Mouse (Mus musculus): ENCODE measurements around the gene Pmfbp1. TPM values are rescaled to one million over a fixed set of nuclear protein-coding genes. Genes with fewer than 3 reads are reported as not detected.
"Not testable (repeated sequence)": the region's sequence is repeated elsewhere in the genome, so short reads cannot be mapped to it uniquely, and the experiment has no call there.

Gene Pmfbp1
- total RNA-seq (2021): under 1 TPM in 1 of 2 experiments, not detected in 1; 0.18 TPM
- long read RNA-seq, experiment 1, partial matches to known transcripts: 1 of 1 reads
- long read RNA-seq, experiment 1, other reads (novel, unspliced or antisense): 0 of 1 reads
- long read RNA-seq, experiment 2, partial matches to known transcripts: 0 of 1 reads
- long read RNA-seq, experiment 2, other reads (novel, unspliced or antisense): 1 of 1 reads

DNA sequence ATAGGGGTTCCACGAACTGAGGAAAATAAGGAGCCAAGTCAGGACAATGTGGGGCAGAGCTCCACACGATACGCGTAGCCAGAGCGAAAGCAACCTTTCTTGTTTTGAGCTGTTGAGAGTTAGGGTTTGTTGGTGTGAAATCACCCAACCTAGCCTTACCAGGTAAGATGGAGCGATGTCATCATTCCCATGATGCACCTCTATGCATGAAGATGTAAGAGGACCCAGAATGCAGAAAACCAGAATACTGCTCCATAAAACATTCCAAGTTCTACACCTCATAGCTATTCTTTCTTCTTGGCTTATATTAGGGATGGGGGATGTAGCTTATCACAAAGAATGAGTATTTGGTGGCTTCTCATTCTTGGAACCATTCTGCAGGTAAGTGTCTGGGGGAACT, at the start of gene Pmfbp1:
Gene Pmfbp1 (plus strand): TSS at position 301 of the 400 bp plus-strand sequence.
- DNase-seq (ENCODE audit: low spot score in 2 of 2): no peak

DNA sequence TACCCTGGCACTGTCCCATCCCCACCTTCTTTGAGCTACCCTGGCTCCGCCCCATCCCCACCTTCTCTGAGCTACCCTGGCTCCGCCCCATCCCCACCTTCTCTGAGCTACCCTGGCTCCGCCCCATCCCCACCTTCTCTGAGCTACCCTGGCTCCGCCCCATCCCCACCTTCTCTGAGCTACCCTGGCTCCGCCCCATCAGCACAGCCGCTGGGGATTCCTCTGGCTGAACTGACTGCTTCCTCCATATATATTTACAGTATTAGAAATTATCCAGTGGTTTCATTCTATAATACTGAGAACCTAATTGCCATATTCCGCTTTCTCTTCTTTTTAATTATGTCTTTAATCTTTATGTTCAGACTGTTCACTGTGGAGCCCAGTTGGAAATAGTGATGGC, 46.9 kb upstream of the Pmfbp1 start:
- not testable (repeated sequence) for DNase-seq (ENCODE audit: low spot score in 2 of 2)

GRCm38 (mm10) chr8:109451000-109451399, 42.8 kb upstream of the Pmfbp1 start:
- no peak for DNase-seq (ENCODE audit: low spot score in 2 of 2)

DNA sequence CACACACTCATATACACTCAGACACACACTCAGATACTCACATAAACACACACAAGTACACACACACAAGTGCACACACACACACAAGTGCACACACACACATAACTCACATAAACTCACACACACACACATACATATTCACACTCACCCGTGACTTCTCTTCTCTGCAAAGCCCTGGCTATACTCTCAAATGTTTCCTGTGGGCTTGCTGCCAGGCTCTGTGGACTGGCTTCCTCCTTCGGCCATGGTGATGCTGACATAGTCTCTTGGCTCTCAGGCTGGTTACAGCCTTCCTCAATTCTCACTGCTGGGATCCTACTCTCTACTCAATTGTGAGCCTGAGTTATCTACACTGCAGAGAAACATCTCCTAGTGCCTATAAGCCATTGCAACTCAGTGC, 38.7 kb upstream of the Pmfbp1 start:
- DNase-seq (ENCODE audit: low spot score in 2 of 2): no peak

DNA sequence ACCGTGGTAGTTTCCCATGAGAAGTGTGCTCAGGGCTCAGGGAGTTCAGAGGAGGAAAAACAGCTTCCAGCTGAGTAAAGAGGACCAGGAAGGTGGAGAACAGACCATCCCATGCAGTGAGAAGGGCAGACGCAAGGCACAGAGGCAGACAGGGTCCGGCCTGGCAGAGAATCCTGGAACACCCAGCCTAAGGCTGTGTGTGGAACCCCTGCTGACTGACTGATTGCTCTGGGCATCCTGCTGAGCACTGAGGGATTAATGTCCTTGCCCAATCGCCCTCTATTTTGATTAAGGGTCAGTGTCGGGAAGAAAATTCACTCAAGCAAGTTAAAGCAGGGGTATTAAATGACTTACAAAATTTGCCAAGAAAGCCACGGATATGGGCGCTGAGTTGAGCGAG, 36.4 kb upstream of the Pmfbp1 start:
- DNase-seq (ENCODE audit: low spot score in 2 of 2): no peak

DNA sequence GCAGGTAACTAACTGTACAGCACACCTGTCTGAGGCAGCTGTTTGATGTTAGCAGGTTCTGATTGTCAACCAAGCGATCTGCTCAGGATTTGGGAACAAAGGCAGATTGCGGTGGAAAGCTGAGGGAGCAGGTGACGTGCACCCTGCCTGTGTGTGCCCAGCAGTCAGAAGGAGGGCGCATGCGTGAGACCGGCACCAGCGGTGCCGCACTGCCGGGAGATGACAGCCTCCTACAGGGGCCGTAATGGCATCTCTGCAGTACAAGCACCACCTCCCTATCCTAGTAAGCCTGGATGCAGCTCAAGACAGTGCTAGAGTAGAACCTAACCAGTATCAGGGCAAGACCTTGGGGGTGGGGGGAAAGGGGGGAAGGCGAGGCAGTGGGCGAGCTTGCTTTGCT, 35.2 kb upstream of the Pmfbp1 start:
- no peak for DNase-seq (ENCODE audit: low spot score in 2 of 2)

DNA sequence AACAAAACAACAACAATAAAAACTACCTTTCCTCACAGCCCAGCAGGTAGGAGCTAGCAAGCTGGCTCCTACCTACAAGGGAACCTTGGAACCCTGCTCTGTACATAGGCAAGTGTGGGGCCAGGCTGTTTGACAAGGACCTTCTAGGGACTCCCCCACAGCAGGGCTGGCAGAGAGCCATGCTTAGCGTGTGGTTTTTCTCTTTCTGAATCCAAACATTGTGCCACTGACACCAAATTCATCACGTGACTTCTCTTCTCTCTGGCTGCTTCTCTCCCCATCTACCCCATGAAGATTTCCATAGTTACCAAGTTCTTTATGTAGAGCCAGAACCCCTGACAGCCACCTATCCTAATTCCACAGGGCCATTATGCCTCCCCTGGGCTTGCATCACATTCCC, 30.8 kb upstream of the Pmfbp1 start:
- DNase-seq (ENCODE audit: low spot score in 2 of 2): no peak

GRCm38 (mm10) chr8:109463677-109464313, 30.0 kb upstream of the Pmfbp1 start:
- peak; percentile 23 to 40 for DNase-seq (ENCODE audit: low spot score in 2 of 2)

GRCm38 (mm10) chr8:109464451-109464891, 29.4 kb upstream of the Pmfbp1 start:
- peak; percentile 57 to 86 for DNase-seq (ENCODE audit: low spot score in 2 of 2)

DNA sequence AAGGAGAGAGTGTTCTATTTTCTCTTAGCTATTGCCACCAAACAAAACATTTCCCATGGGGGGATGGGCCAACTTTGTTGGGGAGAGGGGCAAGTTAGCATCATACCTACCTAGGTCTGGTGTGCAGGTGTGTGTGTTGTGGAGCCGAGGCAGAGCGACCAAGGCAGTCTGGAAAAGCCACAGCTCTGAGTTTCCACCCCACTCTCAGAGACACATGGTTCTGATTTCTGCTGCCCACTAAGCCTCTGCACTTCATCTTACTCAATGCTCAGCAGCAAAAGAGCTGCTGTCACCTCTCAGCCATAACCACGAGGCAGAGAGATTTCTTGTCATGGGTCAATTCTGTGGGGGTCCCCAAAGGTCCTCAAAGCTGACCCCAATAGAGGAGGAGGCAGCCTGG, 28.8 kb upstream of the Pmfbp1 start:
- peak in 1 of 2 experiments; percentile 34 for DNase-seq (ENCODE audit: low spot score in 2 of 2)

GRCm38 (mm10) chr8:109465761-109466160, 28.1 kb upstream of the Pmfbp1 start:
- no peak for DNase-seq (ENCODE audit: low spot score in 2 of 2)

DNA sequence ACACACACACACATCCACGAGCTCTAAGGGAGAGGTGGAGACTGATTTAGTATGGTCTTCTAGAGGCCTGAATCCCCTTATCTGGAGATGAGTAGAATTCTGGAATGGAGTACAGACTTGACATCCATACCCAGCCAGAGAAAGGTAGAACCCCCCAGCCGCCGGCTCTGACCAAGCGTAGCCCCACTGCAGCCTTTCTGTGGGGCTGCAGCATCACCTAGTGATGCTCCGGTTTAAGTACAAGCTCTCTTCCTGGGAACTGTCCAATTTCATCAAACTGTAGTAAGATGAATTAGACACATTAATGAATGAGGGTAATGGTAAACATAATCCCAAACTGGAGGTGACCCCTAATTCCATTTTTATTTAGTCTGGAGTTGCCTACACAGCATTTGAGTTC, 26.3 kb upstream of the Pmfbp1 start:
- peak; percentile 22 to 46 for DNase-seq (ENCODE audit: low spot score in 2 of 2)

DNA sequence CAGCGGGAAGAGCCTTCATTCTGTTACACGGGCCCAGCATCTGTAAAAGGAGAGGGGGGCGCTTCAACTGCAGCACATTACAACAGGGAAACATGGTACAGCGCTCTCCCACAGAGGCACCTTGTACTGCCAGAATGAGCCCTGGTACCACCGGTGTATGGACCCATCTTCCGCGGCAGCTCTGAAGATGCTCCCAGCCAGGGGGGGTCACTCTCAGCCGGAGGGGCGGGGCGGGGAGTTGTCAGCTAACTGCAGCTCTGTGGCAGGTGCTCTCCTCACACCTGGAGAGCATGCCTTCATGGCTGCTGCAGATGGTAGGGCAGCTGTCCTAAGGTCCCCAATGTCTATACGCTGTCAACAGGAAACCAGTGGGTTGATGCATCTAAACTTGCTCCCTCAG, 25.7 kb upstream of the Pmfbp1 start:
- no peak for DNase-seq (ENCODE audit: low spot score in 2 of 2)

GRCm38 (mm10) chr8:109471876-109472275, 22.0 kb upstream of the Pmfbp1 start:
- DNase-seq (ENCODE audit: low spot score in 2 of 2): no peak

DNA sequence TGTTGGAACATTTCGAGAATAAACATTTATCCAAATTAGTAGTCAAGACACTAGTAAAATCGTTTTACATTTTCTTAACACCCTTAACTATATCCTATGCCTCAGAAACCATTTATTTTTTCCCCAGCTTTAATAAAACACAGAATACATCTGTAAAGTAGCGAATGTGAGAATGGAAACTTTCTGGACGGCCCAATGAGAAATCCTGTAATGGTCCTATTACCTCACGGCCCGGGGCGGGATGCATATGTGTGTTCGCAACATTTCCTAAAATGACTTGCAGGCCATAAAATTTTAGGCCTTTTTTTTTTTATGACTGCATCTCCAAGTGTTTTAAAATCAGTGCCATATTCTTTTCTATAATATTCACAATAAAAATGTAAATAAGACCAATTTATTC, 21.4 kb upstream of the Pmfbp1 start:
- no peak for DNase-seq (ENCODE audit: low spot score in 2 of 2)

GRCm38 (mm10) chr8:109474442-109475121, 19.2 kb upstream of the Pmfbp1 start:
- no peak for DNase-seq (ENCODE audit: low spot score in 2 of 2)

DNA sequence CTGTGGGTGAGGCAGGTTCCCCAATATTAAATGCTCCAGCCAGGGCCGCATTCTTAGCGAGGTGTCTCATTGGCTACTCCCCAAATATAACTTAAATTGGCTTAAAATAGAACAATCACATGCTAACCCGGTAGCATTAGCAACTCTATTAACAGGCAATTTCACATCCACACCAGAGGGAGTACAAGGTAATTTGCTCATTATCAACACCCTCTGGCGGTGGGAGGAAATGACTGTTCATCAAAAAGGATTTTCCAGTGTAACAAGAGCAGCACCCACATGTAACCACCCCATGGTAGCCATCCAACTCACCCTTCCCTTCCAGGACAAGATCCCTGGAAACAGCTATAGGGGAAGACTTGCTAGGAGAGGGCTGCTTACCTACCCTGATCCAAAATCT, 18.4 kb upstream of the Pmfbp1 start:
- no peak for DNase-seq (ENCODE audit: low spot score in 2 of 2)

DNA sequence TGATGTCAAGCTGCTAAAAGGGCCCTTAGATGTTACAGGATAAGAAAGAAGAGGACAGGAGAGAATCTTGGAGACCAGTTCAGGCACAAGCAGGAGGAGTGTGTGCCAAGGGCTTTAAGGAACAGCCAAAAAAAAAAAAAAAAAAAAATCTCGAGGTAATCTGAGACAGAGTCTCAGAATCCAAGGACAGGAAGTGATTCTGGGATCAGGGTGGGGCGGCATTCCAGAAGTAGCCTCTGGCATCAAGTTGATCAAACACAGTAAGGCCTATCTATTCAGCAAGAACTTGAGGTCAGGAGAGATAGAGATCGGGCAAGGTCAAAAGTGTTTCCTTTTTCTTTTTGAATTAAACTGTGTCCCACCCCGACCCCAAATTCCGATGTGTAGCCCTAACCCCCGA, 15.2 kb upstream of the Pmfbp1 start:
- DNase-seq (ENCODE audit: low spot score in 2 of 2): no peak

- DNase-seq (ENCODE audit: low spot score in 2 of 2): no peak
Measured at GRCm38 (mm10) chr8:109484741-109485140, 9.1 kb upstream of the Pmfbp1 start.

GRCm38 (mm10) chr8:109485530-109485929, 8.3 kb upstream of the Pmfbp1 start:
- no peak for DNase-seq (ENCODE audit: low spot score in 2 of 2)

GRCm38 (mm10) chr8:109492785-109493184, 1.0 kb upstream of the Pmfbp1 start:
- DNase-seq (ENCODE audit: low spot score in 2 of 2): no peak

DNA sequence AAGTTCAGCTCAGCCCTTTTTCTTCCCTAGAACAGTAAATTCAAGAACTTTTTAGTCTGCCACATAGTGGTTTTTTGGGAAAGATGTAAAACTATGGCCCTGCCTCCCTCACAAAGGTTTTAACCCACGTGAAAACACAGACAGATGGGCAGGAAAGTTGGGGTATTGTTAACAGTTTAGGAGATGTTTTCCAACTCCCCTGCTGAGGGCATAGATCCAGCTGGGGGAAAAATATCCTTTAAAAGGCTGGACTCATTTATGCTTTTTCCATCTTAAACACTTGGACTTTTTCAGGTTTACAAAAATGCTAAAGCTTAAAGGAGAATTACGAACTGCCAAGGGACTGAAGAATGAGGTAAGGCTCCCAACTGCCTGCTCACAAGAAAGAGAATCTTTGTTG, 774 bp downstream of the Pmfbp1 start:
- DNase-seq (ENCODE audit: low spot score in 2 of 2): no peak

DNA sequence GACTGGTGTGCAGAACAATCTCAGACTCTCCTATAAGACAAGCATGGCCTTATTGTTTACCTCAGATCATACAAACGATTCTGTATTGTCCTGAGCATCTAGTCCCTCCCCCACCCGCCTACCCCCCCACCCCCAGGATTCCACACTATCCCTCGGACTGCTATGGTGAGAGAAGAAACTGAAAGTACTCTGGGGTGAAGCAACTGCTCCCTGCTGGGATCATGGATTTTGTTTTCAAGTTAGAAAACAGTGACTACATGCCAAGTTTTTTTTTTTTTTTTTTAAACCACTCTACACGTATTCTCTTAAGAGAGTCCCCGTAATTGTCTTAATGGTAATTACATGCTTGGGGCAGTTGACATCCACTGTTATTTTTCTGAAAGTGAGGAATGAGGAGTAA, 3.6 kb downstream of the Pmfbp1 start:
- no peak for DNase-seq (ENCODE audit: low spot score in 2 of 2)
